Mouse (Mus musculus) frontal cortex, postnatal 14 days (tissue): ENCODE data around the gene Chrm3.

Experiments
- DNase-seq, 2 experiments: peaks; one replicate each; pipeline ENCODE4 v3.0.0; 2022; ENCODE audit warnings: low spot score in 2 of 2

Gene Chrm3

GRCm38 (mm10) chr13:9895045-9895625, 465.5 kb downstream of the Chrm3 start:
- no peak for DNase-seq

- no peak for DNase-seq
Observed at GRCm38 (mm10) chr13:9891088-9891487, 469.6 kb downstream of the Chrm3 start.

- no peak for DNase-seq
Observed at GRCm38 (mm10) chr13:9890460-9890859, 470.2 kb downstream of the Chrm3 start.

- no peak for DNase-seq
Observed at GRCm38 (mm10) chr13:9889954-9890353, 470.7 kb downstream of the Chrm3 start.

GRCm38 (mm10) chr13:9888284-9888683, 472.4 kb downstream of the Chrm3 start:
- no peak for DNase-seq

- DNase-seq, result no peak
Observed at GRCm38 (mm10) chr13:9887261-9887660, 473.4 kb downstream of the Chrm3 start.

- DNase-seq, result no peak
Observed at GRCm38 (mm10) chr13:9886465-9887135, 474.0 kb downstream of the Chrm3 start.

GRCm38 (mm10) chr13:9882362-9883282, 478.0 kb downstream of the Chrm3 start:
- peak; percentile 39 to 60 for DNase-seq

- DNase-seq, result no peak
Observed at GRCm38 (mm10) chr13:9881930-9882329, 478.7 kb downstream of the Chrm3 start.

- no peak for DNase-seq
Observed at GRCm38 (mm10) chr13:9880401-9880800, 480.2 kb downstream of the Chrm3 start.

GRCm38 (mm10) chr13:9878596-9879010, 482.0 kb downstream of the Chrm3 start:
- DNase-seq, result no peak

GRCm38 (mm10) chr13:9873377-9873776, 487.3 kb downstream of the Chrm3 start:
- DNase-seq, result no peak

- no peak for DNase-seq
Observed at GRCm38 (mm10) chr13:9866161-9866560, 494.5 kb downstream of the Chrm3 start.

- DNase-seq, result no peak
Observed at GRCm38 (mm10) chr13:9847515-9847914, 513.1 kb downstream of the Chrm3 start.

GRCm38 (mm10) chr13:9846543-9847434, 513.9 kb downstream of the Chrm3 start:
- DNase-seq, result peak in 1 of 2 experiments; percentile 53

GRCm38 (mm10) chr13:9834146-9834679, 526.4 kb downstream of the Chrm3 start:
- peak in 1 of 2 experiments; percentile 51 for DNase-seq

- DNase-seq, result peak in 1 of 2 experiments; percentile 7
Observed at GRCm38 (mm10) chr13:9826227-9826626, 534.4 kb downstream of the Chrm3 start.
